Mouse (Mus musculus) C2C12 (cell line): ENCODE measurements around the gene Gm21887.
"Not testable (repeated sequence)": the region's sequence is repeated elsewhere in the genome, so short reads cannot be mapped to it uniquely, and the experiment has no call there.

Experiments
- CEBPB ChIP-seq: IDR thresholded peaks from one replicate; pipeline ENCODE4 v1.6.1; 2011; ENCODE audit warnings: low read depth, mild to moderate bottlenecking, control low read depth, moderate library complexity
- CTCF ChIP-seq: IDR thresholded peaks from one replicate; pipeline ENCODE4 v1.5.1; 2011; ENCODE audit not compliant: control insufficient read depth, insufficient read depth, insufficient read length
- MAX ChIP-seq: IDR thresholded peaks from one replicate; pipeline ENCODE4 v1.6.1; 2011; ENCODE audit warnings: mild to moderate bottlenecking, control low read depth
- MYOD1 ChIP-seq: IDR thresholded peaks from one replicate; pipeline ENCODE4 v1.6.1; 2011; ENCODE audit warnings: low read depth; ENCODE audit not compliant: control insufficient read depth, insufficient read length
- MYOG ChIP-seq: IDR thresholded peaks from one replicate; pipeline ENCODE4 v1.6.1; 2011; ENCODE audit not compliant: control insufficient read depth, insufficient read length; ENCODE audit errors: extremely low read depth
- USF1 ChIP-seq: IDR thresholded peaks from one replicate; pipeline ENCODE4 v1.6.1; 2011; ENCODE audit warnings: low read depth, mild to moderate bottlenecking, control low read depth, moderate library complexity

- not testable (repeated sequence) for TF ChIP-seq CTCF, MAX, MYOG, USF1, MYOD1, CEBPB
Measured at GRCm38 (mm10) chrX:169988571-169989218, 20.8 kb upstream of the Gm21887 start.
